Mouse (Mus musculus) c-Kit-positive CD71-positive TER-119-negative erythroid progenitor cells, embryonic 14.5 days (primary cell): ENCODE data around the gene Rap2a.

ENCODE experiments used
- DNase-seq: peaks from one replicate; pipeline ENCODE4 v3.0.0-alpha.2; 2013; ENCODE audit warnings: low read depth

The Rap2a gene

GRCm38 (mm10) chr14:120542445-120542844, 64.2 kb downstream of the Rap2a start:
- no peak for DNase-seq

GRCm38 (mm10) chr14:120542976-120543375, 64.7 kb downstream of the Rap2a start:
- no peak for DNase-seq

- DNase-seq: no peak
Observed at GRCm38 (mm10) chr14:120543846-120544245, 65.6 kb downstream of the Rap2a start.

- no peak for DNase-seq
Observed at GRCm38 (mm10) chr14:120544495-120544894, 66.3 kb downstream of the Rap2a start.

- no peak for DNase-seq
Observed at GRCm38 (mm10) chr14:120544946-120545345, 66.7 kb downstream of the Rap2a start.
